Mouse (Mus musculus) intestine, postnatal 0 days (tissue): Measurements from ENCODE around the gene Hoxb2. TPM values are rescaled to one million over a fixed set of nuclear protein-coding genes. Genes with fewer than 3 reads are reported as not detected.
A peak's percentile ranks its signal among the peaks of the same experiment; 100 is the strongest.

Experiments
- ATAC-seq: fragments of 200-750 bp; cut with Nextera tagmentation; 2 replicates; pipeline ENCODE4 v1.8.0; 2017; ENCODE audit warnings: mild to moderate bottlenecking, moderate TSS enrichment, moderate library complexity
- H3K27ac ChIP-seq: fragments of 300-500 bp; sonication (generic); 2 replicates; pipeline ENCODE4 v1.5.1; 2014; ENCODE audit warnings: mild to moderate bottlenecking, low read depth, low read length, moderate library complexity
- H3K27me3 ChIP-seq: fragments of 300-500 bp; sonication (generic); replicated peaks from 2 replicates; pipeline ENCODE4 v1.6.1; 2014; ENCODE audit warnings: low read length, mixed read lengths; ENCODE audit not compliant: control insufficient read depth, insufficient read depth
- H3K36me3 ChIP-seq: fragments of 300-500 bp; sonication (generic); 2 replicates; pipeline ENCODE4 v1.6.1; 2014; ENCODE audit warnings: mild to moderate bottlenecking, moderate library complexity; ENCODE audit not compliant: control insufficient read depth, insufficient read depth
- H3K4me1 ChIP-seq: fragments of 300-500 bp; sonication (generic); replicated peaks from 2 replicates; pipeline ENCODE4 v1.6.1; 2014; ENCODE audit warnings: antibody characterized with exemption, low read length, mixed read lengths; ENCODE audit not compliant: control insufficient read depth, insufficient read depth
- H3K4me2 ChIP-seq: fragments of 300-500 bp; sonication (generic); replicated peaks from 2 replicates; pipeline ENCODE4 v1.6.1; 2014; ENCODE audit warnings: low read depth, mild to moderate bottlenecking, moderate library complexity
- H3K4me3 ChIP-seq: fragments of 300-500 bp; sonication (generic); 2 replicates; pipeline ENCODE4 v1.5.1; 2014; ENCODE audit warnings: low read depth, low read length
- H3K9ac ChIP-seq: fragments of 300-500 bp; sonication (generic); 2 replicates; pipeline ENCODE4 v1.6.1; 2014; ENCODE audit warnings: mild to moderate bottlenecking, low read depth, low read length
- H3K9me3 ChIP-seq: fragments of 300-500 bp; sonication (generic); 2 replicates; pipeline ENCODE4 v1.6.1; 2016; ENCODE audit warnings: mixed run types; ENCODE audit not compliant: control insufficient read depth
- CTCF ChIP-seq: sonication (generic); IDR thresholded peaks from 2 replicates; pipeline ENCODE4 v1.5.1; 2016; ENCODE audit warnings: low read depth, mild to moderate bottlenecking, control low read depth, antibody characterized with exemption, moderate library complexity
- WGBS: fragments of 180-500 bp; shearing (Covaris S2); extraction: QIAGEN DNeasy Blood & Tissue Kit; methylation state at CpG from one replicate; pipeline ENCODE4 v1.1.7; 2014; 5-methylcytosine and 5-hydroxymethylcytosine counted together
- polyA plus RNA-seq: library from polyadenylated mRNA; unstranded; fragments of >200 nt; fragmentation: Nextera tagmentation; extraction: Ambion mirVana; gene quantifications from 2 replicates; pipeline ENCODE4 v1.2.1, GENCODE M21; 2015

Gene Hoxb2
- polyA plus RNA-seq, 1 experiment from 2014 or later: 8.4 TPM

- ATAC-seq: no peak
- H3K4me1 ChIP-seq: no peaks in the 10 kb centered on the region
These were observed 40.0 kb upstream of the Hoxb2 start for GRCm38 (mm10) chr11:96310183-96310938.

DNA sequence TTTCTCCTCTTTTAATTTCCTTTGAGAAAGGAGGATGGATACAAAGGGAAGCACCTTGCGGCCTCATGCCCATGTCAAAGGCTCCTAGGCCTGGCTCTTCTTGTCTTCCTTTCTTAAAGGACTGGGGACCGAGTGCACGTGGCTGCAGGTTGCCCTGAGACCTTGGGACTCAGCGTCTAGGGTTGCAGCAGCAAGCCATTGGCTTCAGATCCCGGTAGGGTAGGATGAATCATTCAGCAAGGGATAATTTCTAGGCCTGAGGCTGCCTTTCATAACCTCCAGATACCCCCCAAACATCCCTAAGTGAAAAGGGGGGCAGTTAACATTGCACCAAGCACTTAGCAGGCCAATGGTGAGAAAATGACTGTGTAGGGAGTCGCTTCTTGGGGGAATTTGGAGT lies 39.2 kb upstream of the Hoxb2 start:
- Histone ChIP-seq H3K9ac (peak overlapping the region; percentile 32; the same call in 1 of the 2 replicates), H3K36me3 (no peaks in the 10 kb centered on the region), H3K9me3 (no peaks in the 10 kb centered on the region), H3K27ac (peak overlapping the region; percentile 55), H3K4me3 (peak overlapping the region; percentile 25), H3K27me3 (peaks cover 63% of the 10 kb centered on the region), H3K4me2 (peak overlapping the region; percentile 63), H3K4me1 (no peaks in the 10 kb centered on the region)
- no peak for ATAC-seq
- WGBS: 23% methylated on average over 6 of the region's 6 CpGs
- no peak for TF ChIP-seq CTCF

More at GRCm38 (mm10) chr11:96310183-96310938, 40.0 kb upstream of the Hoxb2 start:
- peaks cover 64% of the 10 kb centered on the region for H3K27me3 ChIP-seq
- WGBS: 32% methylated on average over 20 of the region's 20 CpGs
- H3K4me2 ChIP-seq: peak overlapping the region; percentile 63
- no peaks in the 10 kb centered on the region for H3K36me3 ChIP-seq
- peak overlapping the region; percentile 25; the same call in 1 of the 2 replicates for H3K4me3 ChIP-seq
- H3K27ac ChIP-seq: peak overlapping the region; percentile 55
- TF ChIP-seq CTCF: no peak
- H3K9ac ChIP-seq: 0 out of 2 replicates have a peak overlapping the region, but pooled peaks have one; percentile 32
- H3K9me3 ChIP-seq: no peaks in the 10 kb centered on the region

- 2% methylated on average over 31 of the region's 31 CpGs for WGBS
- no peaks in the 10 kb centered on the region for H3K4me1 ChIP-seq
- no peaks in the 10 kb centered on the region for H3K9me3 ChIP-seq
- no peaks in the 10 kb centered on the region for H3K36me3 ChIP-seq
- H3K4me3 ChIP-seq: peak overlapping the region; percentile 25
- TF ChIP-seq CTCF: peak; percentile 82
- ATAC-seq: peak; percentile 64
- H3K27me3 ChIP-seq: peaks cover 62% of the 10 kb centered on the region
- H3K27ac ChIP-seq: peak overlapping the region; percentile 55
- H3K9ac ChIP-seq: peak overlapping the region; percentile 32; the same call in 1 of the 2 replicates
- H3K4me2 ChIP-seq: peak overlapping the region; percentile 63
These were observed 38.6 kb upstream of the Hoxb2 start for GRCm38 (mm10) chr11:96311520-96312417.

DNA sequence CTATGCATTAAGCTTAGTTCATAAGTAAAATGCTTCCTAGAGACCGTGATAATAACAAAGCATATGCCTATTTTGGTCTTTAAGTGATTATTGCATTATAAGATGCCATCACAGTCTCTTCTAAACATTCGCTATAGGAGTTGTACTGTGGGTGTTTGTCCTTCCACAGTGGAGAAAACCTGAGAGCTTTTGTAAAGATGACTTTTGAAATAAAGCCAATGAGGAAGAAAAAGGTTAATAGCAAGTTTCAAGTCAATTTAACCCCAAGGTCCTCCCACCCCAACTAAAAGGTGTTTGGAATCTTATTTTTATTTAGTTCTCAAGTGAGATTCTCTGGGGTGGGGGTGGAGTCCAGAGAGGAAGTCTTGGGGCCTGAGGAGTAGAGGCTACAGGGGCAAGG lies 37.2 kb upstream of the Hoxb2 start:
- Histone ChIP-seq H3K27ac (no peak overlapping the region), H3K4me3 (no peak overlapping the region)

GRCm38 (mm10) chr11:96313806-96314428 lies 36.4 kb upstream of the Hoxb2 start:
- no peaks in the 10 kb centered on the region for H3K36me3 ChIP-seq
- H3K27me3 ChIP-seq: peaks cover 65% of the 10 kb centered on the region; the same call in 1 of the 2 replicates
- peak overlapping the region; percentile 5; the same call in 1 of the 2 replicates for H3K4me3 ChIP-seq
- TF ChIP-seq CTCF: no peak
- H3K9me3 ChIP-seq: no peaks in the 10 kb centered on the region
- peak overlapping the region; percentile 60; the same call in 1 of the 2 replicates for H3K9ac ChIP-seq
- peak overlapping the region; percentile 83 for H3K4me2 ChIP-seq
- WGBS: 36% methylated on average over 12 of the region's 12 CpGs
- H3K27ac ChIP-seq: peak overlapping the region; percentile 54
- H3K4me1 ChIP-seq: no peaks in the 10 kb centered on the region
- no peak for ATAC-seq

More for the DNA sequence above, 37.2 kb upstream of the Hoxb2 start:
- peak overlapping the region; percentile 63 for H3K4me2 ChIP-seq
- H3K9ac ChIP-seq: no peak overlapping the region
- peaks cover 60% of the 10 kb centered on the region; the same call in 1 of the 2 replicates for H3K27me3 ChIP-seq
- ATAC-seq: no peak
- no peaks in the 10 kb centered on the region for H3K9me3 ChIP-seq
- no peak for TF ChIP-seq CTCF
- WGBS: 47% methylated on average over 2 of the region's 2 CpGs
- H3K4me1 ChIP-seq: no peaks in the 10 kb centered on the region
- H3K36me3 ChIP-seq: no peaks in the 10 kb centered on the region
